Mouse (Mus musculus) spleen, postnatal 4 days (tissue): ENCODE data around the gene Arpc1a.

Experiments
- DNase-seq, 2 experiments: peaks; one replicate each; pipeline ENCODE4 v3.0.0; 2022; ENCODE audit warnings: low spot score in 2 of 2

Arpc1a gene

GRCm38 (mm10) chr5:145140611-145141010 is 57.0 kb downstream of the Arpc1a start:
- DNase-seq, result no peak

- DNase-seq, result no peak
Measured at GRCm38 (mm10) chr5:145147748-145148147, 64.1 kb downstream of the Arpc1a start.

GRCm38 (mm10) chr5:145149294-145149693 is 65.7 kb downstream of the Arpc1a start:
- no peak for DNase-seq

GRCm38 (mm10) chr5:145152690-145153089 is 69.1 kb downstream of the Arpc1a start:
- no peak for DNase-seq
